Mouse (Mus musculus) hindbrain, embryonic 13.5 days (tissue): Measurements from ENCODE around the gene Morn2. TPM values are rescaled to one million over a fixed set of nuclear protein-coding genes. Genes with fewer than 3 reads are reported as not detected.
"Not testable (repeated sequence)": the region's sequence is repeated elsewhere in the genome, so short reads cannot be mapped to it uniquely, and the experiment has no call there.

ENCODE experiments used
- ATAC-seq: fragments of 200-750 bp; cut with Nextera tagmentation; 2 replicates; pipeline ENCODE4 v1.8.0; 2017; ENCODE audit warnings: moderate TSS enrichment; ENCODE audit not compliant: low FRiP score
- H3K27ac ChIP-seq: fragments of 300-500 bp; sonication (generic); 2 replicates; pipeline ENCODE4 v1.5.1; 2015; ENCODE audit warnings: inconsistent platforms, mild to moderate bottlenecking, moderate library complexity
- H3K27me3 ChIP-seq: fragments of 300-500 bp; sonication (generic); 2 replicates; pipeline ENCODE4 v1.6.1; 2015; ENCODE audit warnings: mild to moderate bottlenecking, inconsistent platforms
- H3K36me3 ChIP-seq: fragments of 300-500 bp; sonication (generic); 2 replicates; pipeline ENCODE4 v1.6.1; 2015; ENCODE audit warnings: mild to moderate bottlenecking, inconsistent platforms
- H3K4me1 ChIP-seq: fragments of 300-500 bp; sonication (generic); replicated peaks from 2 replicates; pipeline ENCODE4 v1.6.1; 2015; ENCODE audit warnings: inconsistent platforms
- H3K4me2 ChIP-seq: fragments of 300-500 bp; sonication (generic); 2 replicates; pipeline ENCODE4 v1.6.1; 2015; ENCODE audit warnings: inconsistent platforms, mild to moderate bottlenecking, moderate library complexity
- H3K4me3 ChIP-seq: fragments of 300-500 bp; sonication (generic); 2 replicates; pipeline ENCODE4 v1.5.1; 2015; ENCODE audit warnings: mild to moderate bottlenecking, inconsistent platforms
- H3K9ac ChIP-seq: fragments of 300-500 bp; sonication (generic); 2 replicates; pipeline ENCODE4 v1.6.1; 2015; ENCODE audit warnings: mild to moderate bottlenecking, inconsistent platforms
- H3K9me3 ChIP-seq: fragments of 300-500 bp; sonication (generic); 2 replicates; pipeline ENCODE4 v1.6.1; 2016; ENCODE audit warnings: inconsistent platforms
- WGBS: fragments of 180-500 bp; shearing (Covaris S2); methylation state at CpG from one replicate; pipeline ENCODE4 v1.1.7; 2015; 5-methylcytosine and 5-hydroxymethylcytosine counted together
- polyA plus RNA-seq: library from polyadenylated mRNA; unstranded; fragments of >200 nt; fragmentation: Nextera tagmentation; extraction: Ambion mirVana; gene quantifications from 2 replicates; pipeline ENCODE4 v1.2.1, GENCODE M21; 2015

Gene Morn2
- polyA plus RNA-seq: 53.2 and 55.3 TPM in 2 replicates

DNA sequence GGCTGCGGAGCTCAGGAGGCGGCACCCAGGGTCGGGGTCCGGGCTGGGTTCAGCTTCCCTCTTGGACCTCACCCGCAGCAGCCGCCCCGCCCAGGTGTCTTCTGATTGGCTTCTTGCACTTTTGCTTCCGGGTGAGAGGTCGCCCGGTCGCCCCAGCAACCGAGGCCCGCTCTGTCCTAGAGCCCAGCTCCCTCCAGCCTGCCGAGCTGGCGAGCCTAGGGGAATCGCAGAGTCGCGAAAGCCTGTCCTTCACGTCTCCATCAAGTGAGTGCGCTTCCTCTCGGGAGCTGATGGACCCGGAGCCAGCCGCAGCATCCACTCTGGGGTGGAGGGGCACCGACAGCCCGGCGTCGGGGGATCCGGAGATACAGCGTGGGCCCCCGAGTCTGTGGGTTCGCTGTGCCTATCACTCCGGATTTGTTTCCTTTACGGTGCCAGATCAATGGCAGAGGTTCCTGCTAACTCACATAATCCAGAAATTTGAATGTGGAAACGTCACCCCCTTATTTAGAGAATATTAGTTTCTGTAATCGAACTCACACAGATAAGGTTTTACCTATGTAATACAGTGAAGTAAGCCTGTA, at the start of gene Morn2, which contains the start of gene Dhx57:
Morn2 (plus strand) TSS at position 130 of the 584 bp plus-strand sequence.
Dhx57 (minus strand) TSS at position 403 of the 584 bp plus-strand sequence.
- WGBS: under 1% methylated on average over 31 of the region's 35 CpGs
- peak; percentile 100 for ATAC-seq
- H3K27ac ChIP-seq: peak within 1 kb of the TSS; percentile 94

DNA sequence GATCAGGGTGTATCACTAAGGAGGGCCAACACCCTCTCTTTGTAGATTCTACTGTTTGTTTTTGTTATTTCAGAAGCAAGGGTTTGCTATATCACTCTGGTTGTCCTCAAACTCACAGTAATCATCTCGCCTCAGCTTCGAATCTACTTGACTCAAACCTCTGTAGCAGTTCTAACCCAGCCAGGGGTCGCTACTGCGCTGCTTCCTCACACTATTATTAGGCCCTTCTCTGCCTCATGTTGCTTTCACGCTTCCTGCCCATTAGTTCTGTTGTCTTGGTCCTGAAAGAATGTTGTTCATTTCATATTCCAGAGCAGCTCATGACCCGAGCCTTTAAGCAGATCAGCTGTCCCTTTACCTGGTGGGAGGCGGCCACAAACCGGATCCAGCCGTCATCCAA, 48.4 kb upstream of the Morn2 start:
- Histone ChIP-seq H3K4me2 (no peak overlapping the region), H3K9ac (no peak overlapping the region), H3K36me3 (peaks cover 93% of the 10 kb centered on the region), H3K9me3 (no peaks in the 10 kb centered on the region), H3K4me1 (no peaks in the 10 kb centered on the region), H3K4me3 (no peak overlapping the region), H3K27me3 (no peaks in the 10 kb centered on the region), H3K27ac (no peak overlapping the region)
- WGBS: 88% methylated on average over 9 of the region's 9 CpGs
- no peak for ATAC-seq

More for the DNA sequence above, at the start of gene Morn2, which contains the start of gene Dhx57:
- peaks cover 15% of the 10 kb centered on the region for H3K4me1 ChIP-seq
- H3K9ac ChIP-seq: peak within 1 kb of the TSS; percentile 92
- no peaks in the 10 kb centered on the region for H3K9me3 ChIP-seq
- H3K36me3 ChIP-seq: no peaks in the 10 kb centered on the region
- H3K27me3 ChIP-seq: no peaks in the 10 kb centered on the region
- peak within 1 kb of the TSS; percentile 90 for H3K4me3 ChIP-seq
- H3K4me2 ChIP-seq: peak within 1 kb of the TSS; percentile 70

- Histone ChIP-seq H3K9ac (no peak overlapping the region), H3K4me2 (no peak overlapping the region), H3K27ac (no peak overlapping the region), H3K27me3 (no peaks in the 10 kb centered on the region), H3K9me3 (no peaks in the 10 kb centered on the region), H3K36me3 (peaks cover 96% of the 10 kb centered on the region), H3K4me1 (no peaks in the 10 kb centered on the region), H3K4me3 (no peak overlapping the region)
- 59% methylated on average over 13 of the region's 13 CpGs for WGBS
- ATAC-seq: no peak
Observed at GRCm38 (mm10) chr17:80243116-80243515, 46.9 kb upstream of the Morn2 start.

- Histone ChIP-seq H3K9ac (no peak overlapping the region), H3K36me3 (peaks cover 97% of the 10 kb centered on the region), H3K27ac (no peak overlapping the region), H3K4me3 (no peak overlapping the region), H3K9me3 (no peaks in the 10 kb centered on the region), H3K4me2 (no peak overlapping the region), H3K4me1 (no peaks in the 10 kb centered on the region), H3K27me3 (no peaks in the 10 kb centered on the region)
- WGBS: 74% methylated on average over 13 of the region's 13 CpGs
- ATAC-seq: no peak
Observed at GRCm38 (mm10) chr17:80252757-80253525, 37.1 kb upstream of the Morn2 start.

DNA sequence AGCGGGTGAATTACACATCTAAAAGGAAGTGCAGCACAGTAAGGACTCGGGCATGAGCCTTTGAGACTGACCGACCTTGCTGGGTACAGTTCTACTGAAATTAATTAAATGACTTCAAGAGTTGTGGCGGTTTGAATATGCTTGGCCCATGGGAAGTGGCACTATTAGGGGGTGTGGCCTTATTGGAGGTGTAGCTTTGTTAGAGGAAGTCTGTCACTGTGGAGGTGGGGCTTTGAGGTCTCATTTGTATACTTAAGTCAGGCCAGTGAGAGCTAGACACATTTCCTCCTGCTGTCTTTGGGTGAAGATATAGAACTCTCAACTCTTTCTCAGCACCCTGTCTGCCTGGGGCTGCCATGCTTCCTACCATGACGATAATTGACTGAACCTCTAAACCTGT, 35.6 kb upstream of the Morn2 start:
- no peaks in the 10 kb centered on the region for H3K27me3 ChIP-seq
- H3K4me1 ChIP-seq: no peaks in the 10 kb centered on the region
- H3K4me3 ChIP-seq: no peak overlapping the region
- H3K36me3 ChIP-seq: peaks cover 97% of the 10 kb centered on the region
- H3K9me3 ChIP-seq: no peaks in the 10 kb centered on the region
- H3K4me2 ChIP-seq: no peak overlapping the region
- no peak for ATAC-seq
- no peak overlapping the region for H3K9ac ChIP-seq
- 96% methylated on average over 5 of the region's 5 CpGs for WGBS
- no peak overlapping the region for H3K27ac ChIP-seq

GRCm38 (mm10) chr17:80255208-80255607, 34.8 kb upstream of the Morn2 start:
- ATAC-seq: no peak
- Histone ChIP-seq H3K9me3 (no peaks in the 10 kb centered on the region), H3K9ac (no peak overlapping the region), H3K4me1 (no peaks in the 10 kb centered on the region), H3K27me3 (no peaks in the 10 kb centered on the region), H3K4me3 (no peak overlapping the region), H3K27ac (no peak overlapping the region), H3K4me2 (no peak overlapping the region), H3K36me3 (peaks cover 97% of the 10 kb centered on the region)
- 79% methylated on average over 13 of the region's 13 CpGs for WGBS

DNA sequence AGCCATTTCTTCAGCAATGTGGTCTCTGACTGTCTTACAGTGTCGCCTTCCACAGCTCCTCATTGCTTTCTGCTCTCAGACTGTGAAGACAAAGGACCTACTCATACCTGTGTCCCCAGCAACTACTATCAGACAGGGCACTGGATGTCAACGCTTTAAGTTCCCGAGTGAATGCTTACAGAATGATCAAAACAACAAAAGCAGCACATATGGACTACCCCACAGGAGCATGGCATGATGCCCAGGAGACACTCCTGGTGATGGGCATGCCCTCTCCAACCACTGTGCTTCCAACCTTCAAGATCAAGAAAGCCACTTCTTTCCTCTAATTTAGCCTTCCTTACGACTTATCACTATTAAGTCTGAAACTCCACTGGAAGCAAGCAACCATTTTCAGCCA, 22.9 kb upstream of the Morn2 start:
- no peak overlapping the region for H3K9ac ChIP-seq
- no peak overlapping the region for H3K27ac ChIP-seq
- no peaks in the 10 kb centered on the region for H3K27me3 ChIP-seq
- no peak overlapping the region for H3K4me3 ChIP-seq
- ATAC-seq: no peak
- H3K9me3 ChIP-seq: no peaks in the 10 kb centered on the region
- WGBS: 91% methylated on average over 4 of the region's 4 CpGs
- H3K4me1 ChIP-seq: no peaks in the 10 kb centered on the region
- H3K4me2 ChIP-seq: no peak overlapping the region
- peaks cover 93% of the 10 kb centered on the region for H3K36me3 ChIP-seq

- no peaks in the 10 kb centered on the region for H3K9me3 ChIP-seq
- H3K4me1 ChIP-seq: no peaks in the 10 kb centered on the region
- no peak overlapping the region for H3K4me3 ChIP-seq
- WGBS: over 99% methylated on average over 3 of the region's 3 CpGs
- no peak overlapping the region for H3K27ac ChIP-seq
- no peak for ATAC-seq
- no peaks in the 10 kb centered on the region for H3K27me3 ChIP-seq
- H3K4me2 ChIP-seq: no peak overlapping the region
- peaks cover 93% of the 10 kb centered on the region for H3K36me3 ChIP-seq
- H3K9ac ChIP-seq: no peak overlapping the region
Observed at GRCm38 (mm10) chr17:80268151-80268550, 21.9 kb upstream of the Morn2 start.

DNA sequence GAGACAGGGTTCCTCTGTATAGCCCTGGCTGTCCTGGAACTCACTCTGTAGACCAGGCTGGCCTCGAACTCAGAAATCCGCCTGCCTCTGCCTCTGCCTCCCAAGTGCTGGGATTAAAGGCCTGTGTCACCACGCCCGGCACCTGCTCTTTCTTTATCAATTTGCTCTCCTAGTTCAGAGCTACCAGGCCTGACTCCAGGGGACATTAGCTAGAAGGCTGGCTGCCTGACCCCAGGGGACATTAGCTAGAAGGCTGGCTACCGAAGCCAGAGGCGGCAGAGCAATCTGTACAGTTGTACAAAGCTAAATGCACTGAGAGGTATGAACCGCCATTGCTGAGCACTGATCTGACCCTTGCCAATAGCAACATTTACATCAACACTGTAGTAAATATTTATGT, 19.4 kb upstream of the Morn2 start:
- not testable (repeated sequence) for H3K9ac ChIP-seq, ATAC-seq

DNA sequence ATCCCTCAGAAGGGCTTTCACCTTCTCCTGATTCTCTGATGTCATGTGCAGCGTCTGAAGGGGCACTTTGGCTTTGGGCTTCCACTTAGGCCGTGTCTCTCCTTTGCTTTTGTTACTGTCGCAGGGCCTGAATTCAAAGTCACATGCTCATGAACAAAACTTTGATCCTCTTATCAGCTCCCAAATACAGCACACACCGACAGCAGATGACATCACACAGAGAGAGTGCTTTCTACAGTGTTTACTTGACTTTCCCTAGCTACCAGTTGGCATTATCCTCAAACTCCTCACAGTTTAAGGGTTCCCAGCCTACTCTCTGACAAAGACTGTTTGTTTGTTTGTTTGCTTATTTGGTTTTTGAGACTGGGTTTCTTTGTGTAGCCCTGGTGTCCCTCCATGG, 11.7 kb upstream of the Morn2 start:
- Histone ChIP-seq H3K4me1 (no peaks in the 10 kb centered on the region; the same call in 1 of the 2 replicates), H3K27me3 (no peaks in the 10 kb centered on the region), H3K36me3 (peaks cover 71% of the 10 kb centered on the region), H3K27ac (no peak overlapping the region), H3K9ac (no peak overlapping the region), H3K4me2 (no peak overlapping the region), H3K9me3 (no peaks in the 10 kb centered on the region), H3K4me3 (no peak overlapping the region)
- 97% methylated on average over 4 of the region's 4 CpGs for WGBS
- no peak for ATAC-seq

More for the DNA sequence above, 19.4 kb upstream of the Morn2 start:
- not testable (repeated sequence) for H3K4me1 ChIP-seq, H3K27me3 ChIP-seq, H3K9me3 ChIP-seq, H3K27ac ChIP-seq, H3K4me2 ChIP-seq, H3K4me3 ChIP-seq
- H3K36me3 ChIP-seq: peaks cover 92% of the 10 kb centered on the region
- WGBS: 91% methylated on average over 7 of the region's 7 CpGs

DNA sequence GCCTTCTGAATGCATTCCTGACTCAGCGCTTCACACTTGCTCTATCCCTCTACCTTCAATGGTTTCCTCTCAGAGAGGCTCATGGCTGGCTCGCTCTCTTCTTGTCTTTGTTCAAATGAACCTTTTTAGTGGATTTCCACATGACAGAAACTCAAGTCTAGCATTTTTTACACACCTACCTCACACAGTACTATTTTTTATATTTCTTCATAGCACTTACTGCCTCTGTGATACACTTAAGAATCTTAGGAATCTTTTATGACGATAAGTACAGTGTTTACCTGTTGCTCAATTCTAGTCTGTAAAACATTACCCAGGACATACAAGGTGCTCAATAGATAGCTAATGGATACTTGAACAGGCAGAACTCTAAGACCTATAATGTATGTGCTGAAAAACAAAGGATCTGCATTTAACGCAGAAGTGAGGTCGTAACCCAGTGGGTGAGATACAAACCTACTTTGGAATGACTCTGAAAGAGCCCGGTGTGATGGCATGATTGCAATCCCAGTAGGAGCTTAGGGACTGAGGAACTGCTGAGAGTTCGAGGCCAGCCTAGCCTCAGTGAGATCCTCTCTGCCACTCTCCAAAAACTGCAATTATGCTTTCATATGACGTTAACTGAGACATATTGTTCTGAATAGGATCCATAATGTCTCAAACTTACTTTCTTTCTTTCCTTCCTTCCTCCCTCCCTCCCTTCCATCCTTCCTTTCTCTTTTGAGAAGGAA, 10.5 kb upstream of the Morn2 start:
- Histone ChIP-seq H3K27me3 (no peaks in the 10 kb centered on the region), H3K4me3 (no peak overlapping the region), H3K4me1 (no peaks in the 10 kb centered on the region; the same call in 1 of the 2 replicates), H3K36me3 (peaks cover 61% of the 10 kb centered on the region), H3K9me3 (no peaks in the 10 kb centered on the region), H3K9ac (no peak overlapping the region), H3K27ac (no peak overlapping the region), H3K4me2 (no peak overlapping the region)
- 95% methylated on average over 8 of the region's 8 CpGs for WGBS
- no peak for ATAC-seq

- 80% methylated on average over 4 of the region's 4 CpGs for WGBS
Observed at GRCm38 (mm10) chr17:80284446-80284845, 5.6 kb upstream of the Morn2 start.

More at GRCm38 (mm10) chr17:80284446-80284845, 5.6 kb upstream of the Morn2 start:
- Histone ChIP-seq H3K9me3 (no peaks in the 10 kb centered on the region), H3K4me2 (no peak overlapping the region), H3K27ac (no peak overlapping the region), H3K4me3 (no peak overlapping the region), H3K36me3 (peaks cover 18% of the 10 kb centered on the region), H3K4me1 (peaks cover 15% of the 10 kb centered on the region), H3K27me3 (no peaks in the 10 kb centered on the region), H3K9ac (no peak overlapping the region)
- ATAC-seq: no peak
